Mouse (Mus musculus) kidney, postnatal 0 days (tissue): Measurements from ENCODE around the gene Ctnna3. TPM values are rescaled to one million over a fixed set of nuclear protein-coding genes. Genes with fewer than 3 reads are reported as not detected.

Source experiments
- ATAC-seq: fragments of 200-750 bp; cut with Nextera tagmentation; replicated peaks from 2 replicates; pipeline ENCODE4 v1.8.0; 2017; ENCODE audit warnings: low read depth, moderate number of reproducible peaks, moderate TSS enrichment, moderate library complexity; ENCODE audit not compliant: low FRiP score
- DNase-seq: peaks from one replicate; pipeline ENCODE4 v3.0.0-alpha.2; 2016; ENCODE audit warnings: low spot score
- H3K27ac ChIP-seq: fragments of 300-500 bp; sonication (generic); 2 replicates; pipeline ENCODE4 v1.5.1; 2014; ENCODE audit warnings: mild to moderate bottlenecking
- H3K27me3 ChIP-seq: fragments of 300-500 bp; sonication (generic); 2 replicates; pipeline ENCODE4 v1.6.1; 2014; ENCODE audit warnings: low read length, mixed read lengths; ENCODE audit not compliant: insufficient read depth
- H3K36me3 ChIP-seq: fragments of 300-500 bp; sonication (generic); 2 replicates; pipeline ENCODE4 v1.6.1; 2014; ENCODE audit warnings: low read length, mixed read lengths; ENCODE audit not compliant: insufficient read depth
- H3K4me1 ChIP-seq: fragments of 300-500 bp; sonication (generic); replicated peaks from 2 replicates; pipeline ENCODE4 v1.6.1; 2014; ENCODE audit warnings: antibody characterized with exemption, low read length, mixed read lengths; ENCODE audit not compliant: insufficient read depth
- H3K4me2 ChIP-seq: fragments of 300-500 bp; sonication (generic); 2 replicates; pipeline ENCODE4 v1.6.1; 2014; ENCODE audit warnings: mild to moderate bottlenecking, low read length, moderate library complexity, mixed read lengths
- H3K4me3 ChIP-seq: fragments of 300-500 bp; sonication (generic); replicated peaks from 2 replicates; pipeline ENCODE4 v1.5.1; 2014; ENCODE audit warnings: low read depth, low read length
- H3K9ac ChIP-seq: fragments of 300-500 bp; sonication (generic); 2 replicates; pipeline ENCODE4 v1.6.1; 2014; ENCODE audit warnings: low read depth, low read length
- H3K9me3 ChIP-seq: fragments of 300-500 bp; sonication (generic); replicated peaks from 2 replicates; pipeline ENCODE4 v1.6.1; 2016; ENCODE audit warnings: low read length, inconsistent platforms, mixed read lengths
- CTCF ChIP-seq: IDR thresholded peaks from 2 replicates; pipeline ENCODE4 v1.5.1; 2016; ENCODE audit warnings: antibody characterized with exemption, low read depth, mild to moderate bottlenecking, moderate library complexity
- WGBS: fragments of 180-500 bp; shearing (Covaris S2); extraction: QIAGEN DNeasy Blood & Tissue Kit; methylation state at CpG from one replicate; pipeline ENCODE4 v1.1.7; 2014; 5-methylcytosine and 5-hydroxymethylcytosine counted together
- polyA plus RNA-seq: library from polyadenylated mRNA; unstranded; fragments of >200 nt; fragmentation: Nextera tagmentation; extraction: Ambion mirVana; gene quantifications from 2 replicates; pipeline ENCODE4 v1.2.1, GENCODE M21; 2015

Gene Ctnna3
- polyA plus RNA-seq, 1 experiment from 2014 or later: 0.32 TPM

DNA sequence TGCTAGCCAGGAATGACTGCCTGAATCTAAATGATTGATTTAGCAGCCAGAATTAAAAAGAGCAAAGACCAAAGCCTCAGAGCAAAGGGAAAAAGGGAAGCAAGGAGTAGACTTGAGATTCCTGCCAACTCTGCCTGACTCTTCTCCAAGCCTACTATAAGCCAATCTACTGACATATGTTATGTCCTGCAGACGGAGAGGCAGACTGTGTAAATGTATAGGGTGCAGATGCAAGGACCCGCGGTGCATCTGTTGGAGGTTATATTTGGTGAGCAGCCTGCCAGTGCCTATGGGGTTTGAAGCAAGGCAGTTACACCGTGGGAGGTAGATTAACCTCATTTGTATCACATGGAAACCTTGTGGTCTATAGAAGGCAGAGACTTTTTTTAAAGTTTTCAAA lies 409.1 kb downstream of the Ctnna3 start:
- ATAC-seq (no peak), DNase-seq (no peak)
- no peaks in the 10 kb centered on the region for H3K4me1 ChIP-seq
- 87% methylated on average over 4 of the region's 4 CpGs for WGBS
- no peak overlapping the region for H3K9ac ChIP-seq
- no peaks in the 10 kb centered on the region for H3K27me3 ChIP-seq
- no peaks in the 10 kb centered on the region for H3K36me3 ChIP-seq
- TF ChIP-seq CTCF: no peak
- no peaks in the 10 kb centered on the region for H3K9me3 ChIP-seq
- no peak overlapping the region for H3K4me3 ChIP-seq
- no peak overlapping the region for H3K27ac ChIP-seq
- H3K4me2 ChIP-seq: no peak overlapping the region

GRCm38 (mm10) chr10:63851946-63852345 lies 422.0 kb downstream of the Ctnna3 start:
- Histone ChIP-seq H3K27ac (no peak overlapping the region), H3K9ac (no peak overlapping the region), H3K36me3 (no peaks in the 10 kb centered on the region), H3K27me3 (no peaks in the 10 kb centered on the region), H3K4me1 (no peaks in the 10 kb centered on the region), H3K9me3 (no peaks in the 10 kb centered on the region), H3K4me3 (no peak overlapping the region), H3K4me2 (no peak overlapping the region)
- WGBS: 47% methylated on average over 4 of the region's 4 CpGs
- peak; percentile 84; the same call in 1 of the 2 replicates for ATAC-seq
- TF ChIP-seq CTCF: no peak
- peak; percentile 39 for DNase-seq

GRCm38 (mm10) chr10:63869123-63869522 lies 439.2 kb downstream of the Ctnna3 start:
- Histone ChIP-seq H3K4me2 (no peak overlapping the region), H3K4me3 (no peak overlapping the region), H3K9ac (no peak overlapping the region), H3K27me3 (no peaks in the 10 kb centered on the region), H3K36me3 (no peaks in the 10 kb centered on the region), H3K9me3 (no peaks in the 10 kb centered on the region), H3K4me1 (no peaks in the 10 kb centered on the region), H3K27ac (no peak overlapping the region)
- 82% methylated on average over 7 of the region's 7 CpGs for WGBS
- DNase-seq: no peak
- ATAC-seq: no peak
- no peak for TF ChIP-seq CTCF

DNA sequence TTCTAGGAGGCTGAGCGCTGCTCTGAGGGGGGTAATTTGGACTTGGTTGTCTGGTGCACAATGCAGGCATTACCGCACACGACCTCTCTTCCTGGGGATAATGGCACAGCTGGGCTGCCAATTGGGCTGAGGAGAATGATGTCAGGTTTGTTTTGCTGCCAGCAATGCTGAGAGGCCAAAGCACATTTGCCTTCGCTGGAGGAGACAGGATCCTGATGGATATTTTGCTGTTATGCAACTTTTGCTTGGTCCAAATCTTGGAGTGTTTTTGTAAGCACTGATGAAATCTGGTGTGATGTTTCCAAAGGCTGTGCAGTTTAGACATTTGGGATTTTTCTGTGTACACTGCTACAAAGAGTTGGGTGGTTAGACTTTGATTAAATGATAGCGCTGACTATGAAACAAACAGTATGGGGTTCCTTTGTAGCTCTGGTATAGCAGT lies 450.6 kb downstream of the Ctnna3 start:
- WGBS: 80% methylated on average over 5 of the region's 5 CpGs

DNA sequence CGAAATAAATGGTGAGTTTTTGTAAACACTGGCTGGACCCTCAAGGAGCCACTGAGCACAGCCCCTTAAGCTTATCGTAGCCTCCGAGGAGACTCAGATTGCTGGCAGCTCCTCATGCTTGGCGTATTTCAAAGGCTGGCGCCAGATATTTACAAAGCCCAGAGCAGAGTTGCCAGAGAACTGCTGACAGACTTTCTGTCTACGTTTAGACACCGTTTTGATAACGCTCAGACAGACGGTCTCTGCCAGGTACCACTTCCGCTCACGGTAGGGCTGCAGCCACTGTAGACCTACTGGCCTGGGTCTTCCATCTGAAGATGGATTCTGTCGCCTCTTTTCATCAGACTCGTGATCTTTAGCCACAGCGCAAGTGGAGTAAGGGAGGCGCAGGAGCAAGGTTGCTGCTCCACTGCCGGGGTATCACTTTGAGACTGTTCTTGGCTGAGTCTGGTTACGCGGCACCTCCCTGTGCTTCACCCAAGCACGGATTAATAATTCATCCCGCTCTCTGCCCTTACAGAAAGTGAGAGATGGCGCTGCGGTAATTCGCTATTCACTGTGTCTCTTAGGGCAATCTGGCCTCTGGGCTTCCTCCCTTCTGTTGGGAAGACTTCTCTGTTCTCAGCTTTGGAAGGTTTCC lies 456.7 kb downstream of the Ctnna3 start:
- no peak for TF ChIP-seq CTCF
- H3K9ac ChIP-seq: no peak overlapping the region
- no peak overlapping the region for H3K4me3 ChIP-seq
- no peak overlapping the region for H3K27ac ChIP-seq
- no peaks in the 10 kb centered on the region for H3K36me3 ChIP-seq
- no peaks in the 10 kb centered on the region for H3K9me3 ChIP-seq
- no peak overlapping the region for H3K4me2 ChIP-seq
- WGBS: 80% methylated on average over 23 of the region's 23 CpGs
- H3K27me3 ChIP-seq: no peaks in the 10 kb centered on the region
- no peaks in the 10 kb centered on the region for H3K4me1 ChIP-seq
- DNase-seq (no peak), ATAC-seq (no peak)

More for the DNA sequence above, 450.6 kb downstream of the Ctnna3 start:
- TF ChIP-seq CTCF: no peak
- H3K9me3 ChIP-seq: no peaks in the 10 kb centered on the region
- H3K36me3 ChIP-seq: no peaks in the 10 kb centered on the region
- no peak for ATAC-seq
- no peak overlapping the region for H3K9ac ChIP-seq
- H3K27ac ChIP-seq: no peak overlapping the region
- H3K27me3 ChIP-seq: no peaks in the 10 kb centered on the region
- no peak overlapping the region for H3K4me2 ChIP-seq
- no peaks in the 10 kb centered on the region for H3K4me1 ChIP-seq
- H3K4me3 ChIP-seq: no peak overlapping the region
- DNase-seq: no peak

DNA sequence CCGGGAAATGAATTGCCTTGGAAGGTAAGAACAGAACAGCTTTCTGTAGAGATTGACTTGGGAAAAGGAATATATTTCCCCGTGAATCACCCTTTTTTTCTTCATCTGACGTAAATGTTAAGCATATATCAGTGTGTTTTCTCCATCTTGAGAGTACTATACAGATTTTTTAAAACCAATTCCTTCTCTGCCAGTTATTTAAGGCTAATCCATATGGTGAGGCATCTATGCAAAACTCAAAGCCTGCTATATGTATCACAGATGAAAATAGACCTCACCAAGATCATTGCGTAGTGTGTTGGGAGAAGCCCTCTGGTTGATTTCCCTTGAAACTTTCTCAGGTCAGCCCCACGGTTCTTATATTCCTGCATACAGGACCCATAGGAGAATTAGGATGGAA lies 464.7 kb downstream of the Ctnna3 start:
- DNase-seq (no peak), ATAC-seq (no peak)
- no peak overlapping the region for H3K4me2 ChIP-seq
- H3K27ac ChIP-seq: no peak overlapping the region
- H3K4me3 ChIP-seq: no peak overlapping the region
- no peaks in the 10 kb centered on the region for H3K9me3 ChIP-seq
- H3K9ac ChIP-seq: no peak overlapping the region
- no peak for TF ChIP-seq CTCF
- no peaks in the 10 kb centered on the region for H3K27me3 ChIP-seq
- H3K4me1 ChIP-seq: no peaks in the 10 kb centered on the region
- no peaks in the 10 kb centered on the region for H3K36me3 ChIP-seq
- 90% methylated on average over 5 of the region's 5 CpGs for WGBS

DNA sequence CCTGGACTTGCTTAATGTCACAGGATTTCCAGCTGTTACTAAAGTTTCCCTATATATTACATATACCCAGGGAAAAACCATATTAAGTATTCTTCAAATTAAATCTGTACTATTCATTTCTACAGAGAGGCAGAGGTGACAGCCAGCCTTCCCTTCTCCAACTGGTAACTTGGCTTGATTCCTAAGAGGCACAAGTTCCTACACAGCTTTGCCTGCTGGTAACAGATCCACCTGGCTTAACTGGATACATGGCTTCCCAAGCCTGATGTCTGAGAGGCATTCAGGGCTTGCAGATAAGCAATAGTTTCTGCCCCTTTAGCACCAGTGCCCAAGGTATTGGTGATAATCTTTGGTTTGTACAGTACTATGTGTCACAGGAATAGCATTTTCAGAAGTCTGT lies 470.0 kb downstream of the Ctnna3 start:
- H3K9ac ChIP-seq: no peak overlapping the region
- H3K9me3 ChIP-seq: no peaks in the 10 kb centered on the region
- no peak for TF ChIP-seq CTCF
- no peaks in the 10 kb centered on the region for H3K27me3 ChIP-seq
- no peak overlapping the region for H3K27ac ChIP-seq
- no peak for ATAC-seq
- H3K4me1 ChIP-seq: no peaks in the 10 kb centered on the region
- H3K4me3 ChIP-seq: no peak overlapping the region
- H3K36me3 ChIP-seq: no peaks in the 10 kb centered on the region
- H3K4me2 ChIP-seq: no peak overlapping the region
- no peak for DNase-seq
